Comparison of ENCODE assay signal across 9 mouse cellular contexts in the genomic region with DNA sequence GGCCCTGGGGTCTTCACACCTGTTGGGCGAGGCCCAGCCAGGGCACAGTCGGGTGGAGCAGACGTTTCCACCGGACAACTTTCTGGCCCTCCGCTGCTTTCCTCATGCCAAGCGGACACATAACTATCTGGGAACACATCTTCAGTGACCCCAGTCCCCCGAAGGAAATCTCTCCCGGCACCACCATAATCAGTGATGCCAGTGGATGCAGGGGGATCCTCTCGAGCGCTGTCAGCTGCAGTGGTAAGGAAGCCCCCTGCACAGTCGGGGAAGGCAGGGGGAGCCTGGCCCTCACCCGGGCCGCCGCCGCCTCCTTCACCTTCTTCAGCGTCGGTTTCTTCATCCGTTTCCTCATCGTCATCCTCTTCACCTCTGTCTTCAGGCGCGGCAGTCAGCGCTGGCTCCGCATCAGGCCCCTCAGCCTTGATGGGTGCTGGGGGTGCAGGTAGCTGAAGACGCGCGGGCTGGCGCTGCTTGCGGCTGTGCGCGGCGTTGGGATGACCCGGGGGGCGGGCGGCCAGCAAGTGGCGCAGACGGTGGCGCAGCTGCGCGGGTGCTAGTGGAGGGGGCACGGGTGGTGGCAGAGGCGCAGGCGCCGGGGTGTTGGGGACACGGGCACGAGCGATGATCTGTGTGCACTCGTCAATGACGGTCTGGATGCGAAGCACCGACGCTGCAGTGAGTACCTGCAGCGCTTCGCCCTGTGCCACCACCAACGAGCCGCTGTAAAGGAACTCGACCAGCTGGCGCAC. TPM values are rescaled to one million over a fixed set of nuclear protein-coding genes. Genes with fewer than 3 reads are reported as not detected.
DNase-seq lines count a peak whose midpoint lies in the region; ATAC-seq and TF ChIP-seq lines count a peak whose summit lies in the region.
"Had no signal": no experiment of that assay in that cellular context is flagged by ENCODE, and none has a peak within 500 bp of the region (broad histone marks: within the 10 kb centered on the region; RNA-seq: fewer than 3 reads in every experiment).

No protein-coding gene starts in this region.

- intact Hi-C loops in heart, postnatal 25 days (cut with DNase I) = loop anchor here (2.0 kb wide), 1 partner anchor 99 kb away; no protein-coding TSS in a partner anchor

- peaks cover 16% of the 10 kb centered on the region for H3K27me3 ChIP-seq in heart, embryonic 13.5 days (replicated peaks)
- no peaks in the 10 kb centered on the region for H3K27me3 ChIP-seq in ES-Bruce4 (ENCODE audit: control insufficient read depth, insufficient read depth, low read length, poor library complexity, severe bottlenecking)
- peaks cover 27% of the 10 kb centered on the region for H3K27me3 ChIP-seq in forebrain, embryonic 10.5 days (ENCODE audit: poor library complexity, severe bottlenecking)
- H3K27me3 ChIP-seq in limb, embryonic 13.5 days = peaks cover 10% of the 10 kb centered on the region

- no peaks in the 10 kb centered on the region for H3K9me3 ChIP-seq in heart, embryonic 13.5 days
- H3K9me3 ChIP-seq in ES-Bruce4 (replicated peaks; ENCODE audit: control insufficient read depth, insufficient read depth, low read length, poor library complexity, severe bottlenecking) = no peaks in the 10 kb centered on the region
- H3K9me3 ChIP-seq in forebrain, embryonic 10.5 days = no peaks in the 10 kb centered on the region; the same call in 1 of the 2 replicates
- no peaks in the 10 kb centered on the region for H3K9me3 ChIP-seq in limb, embryonic 13.5 days

- H3K9ac ChIP-seq in heart, embryonic 13.5 days = peak overlapping the region; percentile 59
- peak overlapping the region; percentile 92 for H3K9ac ChIP-seq in ES-Bruce4 (ENCODE audit: low read depth, poor library complexity, severe bottlenecking)
- H3K9ac ChIP-seq in limb, embryonic 13.5 days = peak overlapping the region; percentile 91

- no peak overlapping the region for H3K4me2 ChIP-seq in heart, embryonic 13.5 days
- H3K4me2 ChIP-seq in limb, embryonic 13.5 days (replicated peaks) = peak overlapping the region; percentile 45

- TF ChIP-seq EP300 in ES-Bruce4 (IDR thresholded peaks at IDR 0.05; ENCODE audit: insufficient read depth, low read depth, low read length) = no peak

- H3K36me3 ChIP-seq in heart, embryonic 13.5 days = peaks cover 47% of the 10 kb centered on the region
- no peaks in the 10 kb centered on the region for H3K36me3 ChIP-seq in ES-Bruce4 (ENCODE audit: control insufficient read depth, insufficient read depth, low read length, poor library complexity, severe bottlenecking)
- peaks cover 37% of the 10 kb centered on the region for H3K36me3 ChIP-seq in forebrain, embryonic 10.5 days (replicated peaks)
- H3K36me3 ChIP-seq in limb, embryonic 13.5 days = peaks cover 41% of the 10 kb centered on the region

- TF ChIP-seq CTCF in ES-Bruce4 (IDR thresholded peaks at IDR 0.05; ENCODE audit: low read depth, low read length) = no peak

- WGBS in heart, embryonic 13.5 days = 37% methylated on average over 57 of the region's 57 CpGs
- WGBS in forebrain, embryonic 10.5 days = 39% methylated on average over 57 of the region's 57 CpGs
- 39% methylated on average over 57 of the region's 57 CpGs for WGBS in limb, embryonic 13.5 days

- H3K27ac ChIP-seq in heart, embryonic 13.5 days (replicated peaks) = no peak overlapping the region
- H3K27ac ChIP-seq in ES-Bruce4 (ENCODE audit: insufficient read depth, low read length) = no peak overlapping the region
- no peak overlapping the region; the same call in 1 of the 2 replicates for H3K27ac ChIP-seq in forebrain, embryonic 10.5 days
- no peak overlapping the region for H3K27ac ChIP-seq in limb, embryonic 13.5 days
- H3K27ac ChIP-seq: macrophage had no signal

- no peak for DNase-seq in heart, postnatal 25 days (ENCODE audit: low spot score)
- DNase-seq in forebrain, embryonic 10.5 days (ENCODE audit: extremely low spot score, low spot score) = no peak
- no peak for DNase-seq in urinary bladder, adult 18-20 months (ENCODE audit: low spot score in 2 of 2)
- no peak for DNase-seq in natural killer cell, adult 2 months (ENCODE audit: low spot score in 2 of 2)

- ATAC-seq in heart, embryonic 13.5 days (ENCODE audit: extremely low read depth, insufficient number of reproducible peaks, low FRiP score, low TSS enrichment) = no peak
- no peak for ATAC-seq in limb, embryonic 13.5 days (ENCODE audit: low FRiP score, low read depth)
- ATAC-seq in frontal cortex, adult (ENCODE audit: low TSS enrichment) = no peak

- no peak for TF ChIP-seq POLR2A in ES-Bruce4 (IDR thresholded peaks at IDR 0.05; ENCODE audit: insufficient read depth, low read length)

- peaks cover 23% of the 10 kb centered on the region for H3K4me1 ChIP-seq in heart, embryonic 13.5 days
- no peaks in the 10 kb centered on the region for H3K4me1 ChIP-seq in ES-Bruce4 (ENCODE audit: control insufficient read depth, insufficient read depth, low read length)
- peaks cover 33% of the 10 kb centered on the region for H3K4me1 ChIP-seq in forebrain, embryonic 10.5 days
- peaks cover 35% of the 10 kb centered on the region for H3K4me1 ChIP-seq in limb, embryonic 13.5 days

- no peak overlapping the region for H3K4me3 ChIP-seq in heart, embryonic 13.5 days
- peak overlapping the region; percentile 55 for H3K4me3 ChIP-seq in ES-Bruce4 (ENCODE audit: low read depth, low read length)
- H3K4me3 ChIP-seq in forebrain, embryonic 10.5 days = peak overlapping the region; percentile 68
- peak overlapping the region; percentile 21 for H3K4me3 ChIP-seq in limb, embryonic 13.5 days

RNA-seq across cellular contexts. Expression of gene Zbtb45, which starts 2.3 kb away (rescaled TPM):
- polyA plus RNA-seq in heart, embryonic 13.5 days (2015; fragmentation: Nextera tagmentation; extraction: Ambion mirVana) = 15.1 and 16.9 TPM in 2 replicates
- 10 to 100 TPM in 1 of 2 experiments, 1 to 10 TPM in 1; 7.3 to 10.9 TPM for total RNA-seq in heart, postnatal 25 days (2021)
- polyA plus RNA-seq in ES-Bruce4 (2011; ENCODE audit: insufficient read depth, insufficient read length, low read depth, missing spikeins) = 14.0 and 22.7 TPM in 2 replicates
- 29.7 and 30.7 TPM in 2 replicates for polyA plus RNA-seq in forebrain, embryonic 10.5 days (2016; fragmentation: Nextera tagmentation; extraction: Ambion mirVana)
- 28.0 and 29.6 TPM in 2 replicates for polyA plus RNA-seq in limb, embryonic 13.5 days (2015; fragmentation: Nextera tagmentation; extraction: Ambion mirVana)

RNA-seq across cellular contexts. Expression of gene Trim28, which starts 8.6 kb away (rescaled TPM):
- 155 and 165 TPM in 2 replicates for polyA plus RNA-seq in heart, embryonic 13.5 days (2015; fragmentation: Nextera tagmentation; extraction: Ambion mirVana)
- total RNA-seq in heart, postnatal 25 days (2021) = 10 to 100 TPM; 86.8 to 96.2 TPM
- 1,087 and 1,151 TPM in 2 replicates for polyA plus RNA-seq in ES-Bruce4 (2011; ENCODE audit: insufficient read depth, insufficient read length, low read depth, missing spikeins)
- polyA plus RNA-seq in forebrain, embryonic 10.5 days (2016; fragmentation: Nextera tagmentation; extraction: Ambion mirVana) = 415 and 417 TPM in 2 replicates
- polyA plus RNA-seq in limb, embryonic 13.5 days (2015; fragmentation: Nextera tagmentation; extraction: Ambion mirVana) = 316 and 329 TPM in 2 replicates

RNA-seq across cellular contexts. Expression of gene Slc27a5, which starts 9.5 kb away (rescaled TPM):
- polyA plus RNA-seq in heart, embryonic 13.5 days (2015; fragmentation: Nextera tagmentation; extraction: Ambion mirVana) = 0.11 and 0.14 TPM in 2 replicates
- total RNA-seq in heart, postnatal 25 days (2021) = not detected
- polyA plus RNA-seq in ES-Bruce4 (2011; ENCODE audit: insufficient read depth, insufficient read length, low read depth, missing spikeins) = 0.75 TPM in 1 of 2 replicates, not detected in the other
- polyA plus RNA-seq in forebrain, embryonic 10.5 days (2016; fragmentation: Nextera tagmentation; extraction: Ambion mirVana) = not detected in 2 replicates
- 0.08 and 0.34 TPM in 2 replicates for polyA plus RNA-seq in limb, embryonic 13.5 days (2015; fragmentation: Nextera tagmentation; extraction: Ambion mirVana)
- polyA plus RNA-seq: macrophage had no signal

RNA-seq across cellular contexts. Expression of gene Chmp2a, which starts 27.1 kb away (rescaled TPM):
- polyA plus RNA-seq in heart, embryonic 13.5 days (2015; fragmentation: Nextera tagmentation; extraction: Ambion mirVana) = 126 and 138 TPM in 2 replicates
- total RNA-seq in heart, postnatal 25 days (2021) = 100 to 1,000 TPM; 120 to 122 TPM
- polyA plus RNA-seq in ES-Bruce4 (2011; ENCODE audit: insufficient read depth, insufficient read length, low read depth, missing spikeins) = 153 and 159 TPM in 2 replicates
- 97.3 and 102 TPM in 2 replicates for polyA plus RNA-seq in forebrain, embryonic 10.5 days (2016; fragmentation: Nextera tagmentation; extraction: Ambion mirVana)
- 127 and 133 TPM in 2 replicates for polyA plus RNA-seq in limb, embryonic 13.5 days (2015; fragmentation: Nextera tagmentation; extraction: Ambion mirVana)

RNA-seq across cellular contexts. Expression of gene Zfp446, which starts 29.9 kb away (rescaled TPM):
- 5.4 and 6.1 TPM in 2 replicates for polyA plus RNA-seq in heart, embryonic 13.5 days (2015; fragmentation: Nextera tagmentation; extraction: Ambion mirVana)
- 1 to 10 TPM; 2.5 to 3.0 TPM for total RNA-seq in heart, postnatal 25 days (2021)
- polyA plus RNA-seq in ES-Bruce4 (2011; ENCODE audit: insufficient read depth, insufficient read length, low read depth, missing spikeins) = 4.5 and 5.1 TPM in 2 replicates
- polyA plus RNA-seq in forebrain, embryonic 10.5 days (2016; fragmentation: Nextera tagmentation; extraction: Ambion mirVana) = 16.5 and 17.7 TPM in 2 replicates
- 10.5 and 10.8 TPM in 2 replicates for polyA plus RNA-seq in limb, embryonic 13.5 days (2015; fragmentation: Nextera tagmentation; extraction: Ambion mirVana)
